Mouse (Mus musculus): ENCODE data around the gene Nubp1. TPM values are rescaled to one million over a fixed set of nuclear protein-coding genes. Genes with fewer than 3 reads are reported as not detected.

The Nubp1 gene
- 36.6 and 37.1 TPM in 2 replicates for polyA plus RNA-seq (2015; fragmentation: Nextera tagmentation; extraction: Ambion mirVana)

- Histone ChIP-seq H3K4me3 (peak within 1 kb of the TSS; percentile 73), H3K4me2 (peak within 1 kb of the TSS; percentile 89), H3K36me3 (peaks cover 38% of the 10 kb centered on the region), H3K27me3 (replicated peaks) (peaks cover 16% of the 10 kb centered on the region), H3K9me3 (no peaks in the 10 kb centered on the region), H3K4me1 (peaks cover 16% of the 10 kb centered on the region), H3K27ac (replicated peaks) (peak within 1 kb of the TSS; percentile 88), H3K9ac (peak within 1 kb of the TSS; percentile 80)
- 3% methylated on average over 56 of the region's 56 CpGs for WGBS
- ATAC-seq (ENCODE audit: extremely low read depth, insufficient number of reproducible peaks, low FRiP score, low TSS enrichment): peak; percentile 89
These were observed at the start of gene Nubp1 for GRCm38 (mm10) chr16:10411764-10412746. TSS of gene Nubp1 (plus strand) at chr16:10411948.

- 53% methylated on average over 1 of the region's 1 CpGs for WGBS
These were observed 48.7 kb upstream of the Nubp1 start for GRCm38 (mm10) chr16:10363061-10363460.

GRCm38 (mm10) chr16:10365796-10366195 is 46.0 kb upstream of the Nubp1 start:
- ATAC-seq (ENCODE audit: extremely low read depth, insufficient number of reproducible peaks, low FRiP score, low TSS enrichment): no peak
- 70% methylated on average over 4 of the region's 4 CpGs for WGBS
- peaks cover 29% of the 10 kb centered on the region for H3K4me1 ChIP-seq

More at GRCm38 (mm10) chr16:10363061-10363460, 48.7 kb upstream of the Nubp1 start:
- Histone ChIP-seq H3K36me3 (no peaks in the 10 kb centered on the region), H3K4me2 (no peak overlapping the region), H3K27ac (replicated peaks) (no peak overlapping the region), H3K27me3 (replicated peaks) (peaks cover 16% of the 10 kb centered on the region), H3K9ac (no peak overlapping the region), H3K9me3 (no peaks in the 10 kb centered on the region), H3K4me1 (peaks cover 17% of the 10 kb centered on the region), H3K4me3 (no peak overlapping the region)
- ATAC-seq (ENCODE audit: extremely low read depth, insufficient number of reproducible peaks, low FRiP score, low TSS enrichment): no peak

GRCm38 (mm10) chr16:10366240-10367217 is 45.2 kb upstream of the Nubp1 start:
- 69% methylated on average over 14 of the region's 14 CpGs for WGBS
- H3K27me3 ChIP-seq (replicated peaks): no peaks in the 10 kb centered on the region
- peak overlapping the region; percentile 48; the same call in 1 of the 2 replicates for H3K27ac ChIP-seq (replicated peaks)
- H3K4me3 ChIP-seq: no peak overlapping the region
- H3K9ac ChIP-seq: no peak overlapping the region
- no peak overlapping the region for H3K4me2 ChIP-seq
- no peak for ATAC-seq (ENCODE audit: extremely low read depth, insufficient number of reproducible peaks, low FRiP score, low TSS enrichment)
- peaks cover 29% of the 10 kb centered on the region for H3K4me1 ChIP-seq
- H3K36me3 ChIP-seq: no peaks in the 10 kb centered on the region
- no peaks in the 10 kb centered on the region for H3K9me3 ChIP-seq

More at GRCm38 (mm10) chr16:10365796-10366195, 46.0 kb upstream of the Nubp1 start:
- Histone ChIP-seq H3K36me3 (no peaks in the 10 kb centered on the region), H3K27me3 (replicated peaks) (0 out of 2 replicates have a peak, but pooled peaks cover 3% of the 10 kb centered on the region), H3K4me3 (no peak overlapping the region), H3K9ac (no peak overlapping the region), H3K4me2 (no peak overlapping the region), H3K9me3 (no peaks in the 10 kb centered on the region), H3K27ac (replicated peaks) (0 out of 2 replicates have a peak overlapping the region, but pooled peaks have one; percentile 48)

GRCm38 (mm10) chr16:10369468-10369934 is 42.2 kb upstream of the Nubp1 start:
- no peaks in the 10 kb centered on the region for H3K9me3 ChIP-seq
- ATAC-seq (ENCODE audit: extremely low read depth, insufficient number of reproducible peaks, low FRiP score, low TSS enrichment): no peak
- no peaks in the 10 kb centered on the region for H3K27me3 ChIP-seq (replicated peaks)
- H3K36me3 ChIP-seq: no peaks in the 10 kb centered on the region
- H3K27ac ChIP-seq (replicated peaks): peak overlapping the region; percentile 28; the same call in 1 of the 2 replicates
- H3K4me2 ChIP-seq: no peak overlapping the region
- no peak overlapping the region for H3K4me3 ChIP-seq
- WGBS: 52% methylated on average over 3 of the region's 3 CpGs
- H3K4me1 ChIP-seq: peaks cover 32% of the 10 kb centered on the region
- H3K9ac ChIP-seq: no peak overlapping the region

- Histone ChIP-seq H3K27ac (replicated peaks) (peak overlapping the region; percentile 28; the same call in 1 of the 2 replicates), H3K4me3 (no peak overlapping the region), H3K9me3 (no peaks in the 10 kb centered on the region), H3K4me1 (peaks cover 36% of the 10 kb centered on the region), H3K4me2 (no peak overlapping the region), H3K27me3 (replicated peaks) (no peaks in the 10 kb centered on the region), H3K36me3 (no peaks in the 10 kb centered on the region), H3K9ac (no peak overlapping the region)
- WGBS: 79% methylated on average over 1 of the region's 1 CpGs
- no peak for ATAC-seq (ENCODE audit: extremely low read depth, insufficient number of reproducible peaks, low FRiP score, low TSS enrichment)
These were observed 41.8 kb upstream of the Nubp1 start for GRCm38 (mm10) chr16:10369996-10370395.

GRCm38 (mm10) chr16:10372372-10372771 is 39.4 kb upstream of the Nubp1 start:
- Histone ChIP-seq H3K9ac (no peak overlapping the region), H3K4me3 (no peak overlapping the region), H3K9me3 (no peaks in the 10 kb centered on the region), H3K27ac (replicated peaks) (no peak overlapping the region), H3K27me3 (replicated peaks) (no peaks in the 10 kb centered on the region), H3K4me2 (no peak overlapping the region), H3K36me3 (no peaks in the 10 kb centered on the region), H3K4me1 (peaks cover 23% of the 10 kb centered on the region)
- 64% methylated on average over 4 of the region's 4 CpGs for WGBS
- ATAC-seq (ENCODE audit: extremely low read depth, insufficient number of reproducible peaks, low FRiP score, low TSS enrichment): no peak

GRCm38 (mm10) chr16:10374254-10375011 is 37.3 kb upstream of the Nubp1 start:
- peak overlapping the region; percentile 73 for H3K9ac ChIP-seq

GRCm38 (mm10) chr16:10377286-10377685 is 34.5 kb upstream of the Nubp1 start:
- no peaks in the 10 kb centered on the region for H3K9me3 ChIP-seq
- peaks cover 13% of the 10 kb centered on the region for H3K4me1 ChIP-seq
- H3K27me3 ChIP-seq (replicated peaks): peaks cover 15% of the 10 kb centered on the region; the same call in 1 of the 2 replicates
- whole genome bisulfite sequencing: 42% methylated on average over 1 of the region's 1 CpGs
- no peak for ATAC-seq (ENCODE audit: extremely low read depth, insufficient number of reproducible peaks, low FRiP score, low TSS enrichment)
- no peak overlapping the region for H3K4me3 ChIP-seq
- no peak overlapping the region for H3K9ac ChIP-seq
- H3K36me3 ChIP-seq: no peaks in the 10 kb centered on the region
- H3K27ac ChIP-seq (replicated peaks): no peak overlapping the region
- no peak overlapping the region for H3K4me2 ChIP-seq

More at GRCm38 (mm10) chr16:10374254-10375011, 37.3 kb upstream of the Nubp1 start:
- peaks cover 9% of the 10 kb centered on the region; the same call in 1 of the 2 replicates for H3K27me3 ChIP-seq (replicated peaks)
- H3K9me3 ChIP-seq: no peaks in the 10 kb centered on the region
- peaks cover 24% of the 10 kb centered on the region for H3K4me1 ChIP-seq
- ATAC-seq (ENCODE audit: extremely low read depth, insufficient number of reproducible peaks, low FRiP score, low TSS enrichment): no peak
- no peak overlapping the region for H3K27ac ChIP-seq (replicated peaks)
- WGBS: 26% methylated on average over 13 of the region's 13 CpGs
- H3K4me2 ChIP-seq: peak overlapping the region; percentile 63
- peak overlapping the region; percentile 29 for H3K4me3 ChIP-seq
- H3K36me3 ChIP-seq: no peaks in the 10 kb centered on the region

GRCm38 (mm10) chr16:10379531-10379930 is 32.2 kb upstream of the Nubp1 start:
- Histone ChIP-seq H3K4me1 (peaks cover 15% of the 10 kb centered on the region), H3K27ac (replicated peaks) (no peak overlapping the region), H3K9me3 (no peaks in the 10 kb centered on the region), H3K9ac (no peak overlapping the region), H3K4me3 (no peak overlapping the region), H3K4me2 (no peak overlapping the region), H3K36me3 (no peaks in the 10 kb centered on the region), H3K27me3 (replicated peaks) (peaks cover 15% of the 10 kb centered on the region; the same call in 1 of the 2 replicates)
- ATAC-seq (ENCODE audit: extremely low read depth, insufficient number of reproducible peaks, low FRiP score, low TSS enrichment): no peak
- WGBS: 43% methylated on average over 2 of the region's 2 CpGs

Data from heart, embryonic 13.5 days (tissue).